Mouse (Mus musculus) heart, adult 8-10 months (tissue): Measurements from ENCODE around the gene Mmrn2. TPM values are rescaled to one million over a fixed set of nuclear protein-coding genes. Genes with fewer than 3 reads are reported as not detected.
"Not testable (repeated sequence)": the region's sequence is repeated elsewhere in the genome, so short reads cannot be mapped to it uniquely, and the experiment has no call there.

Experiments used
- DNase-seq: peaks from one replicate; pipeline ENCODE4 v3.0.0; 2022; ENCODE audit warnings: low spot score
- total RNA-seq, 4 experiments: library from RNA; stranded (reverse); gene quantifications; 2 replicates each; pipeline ENCODE4 v1.2.4; 2022

Gene Mmrn2
- total RNA-seq, 4 experiments from 2014 or later: 36.6 to 47.3 (median 43.5) TPM

DNA sequence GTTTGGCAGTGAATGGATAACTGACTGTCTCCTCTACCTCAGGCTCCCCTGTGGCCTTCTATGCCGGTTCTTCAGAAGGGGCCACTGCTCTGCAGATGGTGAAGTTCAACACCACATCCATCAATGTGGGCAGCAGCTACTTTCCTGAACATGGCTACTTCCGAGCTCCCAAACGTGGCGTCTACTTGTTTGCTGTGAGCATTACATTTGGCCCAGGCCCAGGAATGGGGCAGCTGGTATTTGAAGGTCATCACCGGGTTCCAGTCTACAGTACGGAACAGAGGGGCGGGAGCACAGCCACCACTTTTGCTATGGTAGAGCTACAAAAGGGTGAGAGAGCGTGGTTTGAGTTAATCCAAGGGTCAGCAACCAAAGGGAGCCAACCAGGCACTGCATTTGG, 27.6 kb downstream of the Mmrn2 start:
- DNase-seq: no peak

DNA sequence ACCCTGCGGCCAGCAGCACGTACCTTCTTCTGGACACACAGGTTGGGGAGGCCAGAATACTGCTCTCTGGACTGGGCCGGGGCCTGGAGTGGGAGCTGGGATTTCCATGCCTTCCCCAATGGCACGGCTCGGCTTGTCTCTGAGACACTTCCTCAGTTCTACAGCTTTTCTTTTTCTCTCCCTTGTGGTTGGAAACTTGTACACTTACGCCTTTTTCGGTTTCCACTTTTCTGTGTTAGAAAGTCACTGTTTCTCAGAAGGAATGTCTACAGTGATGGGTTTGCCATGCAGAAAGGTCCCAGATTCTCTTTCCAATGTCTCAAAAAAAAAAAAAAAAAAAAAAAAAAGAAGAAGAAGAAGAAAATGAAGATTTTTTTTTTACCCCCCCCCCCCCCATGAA, 28.2 kb downstream of the Mmrn2 start:
- no peak for DNase-seq

- no peak for DNase-seq
Measured at GRCm38 (mm10) chr14:34410716-34411115, 35.5 kb downstream of the Mmrn2 start.

GRCm38 (mm10) chr14:34412164-34412896, 37.1 kb downstream of the Mmrn2 start:
- no peak for DNase-seq

GRCm38 (mm10) chr14:34416946-34417345, 41.7 kb downstream of the Mmrn2 start:
- DNase-seq: not testable (repeated sequence)

GRCm38 (mm10) chr14:34417501-34417900, 42.2 kb downstream of the Mmrn2 start:
- DNase-seq: no peak

GRCm38 (mm10) chr14:34421078-34421477, 45.8 kb downstream of the Mmrn2 start:
- no peak for DNase-seq

DNA sequence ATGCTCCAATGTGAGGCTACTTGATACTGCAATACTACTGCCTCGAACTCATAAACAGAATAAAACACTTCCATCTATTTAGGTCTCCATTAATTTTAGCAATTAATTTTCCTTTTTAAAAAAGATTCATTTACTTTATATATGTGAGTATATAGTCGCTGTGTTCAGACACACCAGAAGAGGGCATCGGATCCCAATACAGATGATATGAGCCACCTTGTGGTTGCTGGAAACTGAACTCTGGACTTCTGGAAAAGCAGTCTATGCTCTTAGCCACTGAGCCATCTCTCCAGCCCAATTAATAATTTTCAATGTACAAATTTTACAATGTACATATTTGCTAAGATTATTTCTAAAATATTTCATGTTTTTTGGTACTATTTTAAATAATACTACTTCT, 53.0 kb downstream of the Mmrn2 start:
- no peak for DNase-seq

- no peak for DNase-seq
Measured at GRCm38 (mm10) chr14:34429069-34429468, 53.8 kb downstream of the Mmrn2 start.

DNA sequence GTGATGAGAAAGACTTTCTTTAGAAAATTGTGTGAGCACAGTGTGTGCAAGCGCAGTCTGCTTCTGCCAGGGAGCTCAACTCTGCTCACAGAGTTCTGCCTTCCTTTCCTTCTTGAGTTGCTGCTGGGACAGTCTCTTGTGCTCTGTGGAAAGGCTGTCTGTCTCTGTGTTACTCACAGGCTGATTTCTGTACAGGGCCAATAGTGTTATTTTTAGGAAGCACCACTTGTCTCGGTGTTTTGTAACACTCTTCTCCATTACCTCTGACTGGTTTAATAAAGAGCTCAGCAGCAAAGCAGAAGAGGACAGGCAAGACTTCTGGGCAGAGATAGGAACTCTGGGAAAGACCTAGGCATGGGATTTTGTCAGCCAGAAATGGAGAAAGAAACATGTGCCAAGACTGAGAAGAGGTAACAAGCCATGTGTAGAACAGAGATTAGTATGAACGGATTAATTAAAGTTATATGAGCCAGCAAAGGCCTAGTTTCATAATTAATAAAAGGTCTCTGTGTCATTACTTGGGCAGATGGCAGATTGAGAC, 65.3 kb downstream of the Mmrn2 start:
- DNase-seq: no peak

DNA sequence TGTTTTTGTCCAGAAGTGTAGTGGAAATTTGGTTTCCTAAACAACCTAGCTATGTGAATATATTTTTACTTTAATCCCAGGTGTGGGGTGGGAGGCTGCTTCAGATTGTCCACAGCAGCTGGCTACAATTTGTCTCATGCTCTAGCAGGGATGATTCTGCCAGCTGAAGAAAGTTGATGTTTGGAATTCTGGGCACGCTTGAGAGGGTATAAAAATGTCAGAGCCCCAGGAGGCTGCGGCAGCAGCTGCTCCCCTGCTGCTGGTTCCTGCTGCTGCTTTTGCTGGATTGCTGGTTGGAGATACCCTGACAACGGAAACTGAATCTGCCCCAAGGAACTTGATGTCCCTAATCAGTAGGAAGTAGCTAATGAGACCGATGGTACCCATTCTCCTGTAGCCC, 67.3 kb downstream of the Mmrn2 start:
- no peak for DNase-seq

DNA sequence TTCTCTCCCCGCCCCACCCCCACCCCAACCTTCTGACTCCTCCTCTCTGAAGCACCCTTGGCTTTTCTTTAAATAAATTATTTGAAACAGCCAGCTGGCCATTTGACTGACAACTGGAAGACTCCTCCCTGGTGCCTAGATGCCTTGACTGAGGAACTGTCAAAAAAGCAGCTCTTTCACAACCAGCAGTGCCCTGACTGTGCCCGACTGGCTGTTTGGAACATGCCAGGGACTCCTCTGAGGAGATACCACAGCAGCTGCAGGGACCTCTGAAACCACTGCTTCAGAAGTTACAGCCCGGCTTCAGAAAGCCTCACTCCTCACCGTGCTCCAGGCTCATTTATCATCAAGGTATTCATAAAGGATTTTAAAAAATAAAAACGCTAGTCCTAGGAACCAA, 69.1 kb downstream of the Mmrn2 start:
- DNase-seq: no peak

- no peak for DNase-seq
Measured at GRCm38 (mm10) chr14:34444924-34445323, 69.7 kb downstream of the Mmrn2 start.

DNA sequence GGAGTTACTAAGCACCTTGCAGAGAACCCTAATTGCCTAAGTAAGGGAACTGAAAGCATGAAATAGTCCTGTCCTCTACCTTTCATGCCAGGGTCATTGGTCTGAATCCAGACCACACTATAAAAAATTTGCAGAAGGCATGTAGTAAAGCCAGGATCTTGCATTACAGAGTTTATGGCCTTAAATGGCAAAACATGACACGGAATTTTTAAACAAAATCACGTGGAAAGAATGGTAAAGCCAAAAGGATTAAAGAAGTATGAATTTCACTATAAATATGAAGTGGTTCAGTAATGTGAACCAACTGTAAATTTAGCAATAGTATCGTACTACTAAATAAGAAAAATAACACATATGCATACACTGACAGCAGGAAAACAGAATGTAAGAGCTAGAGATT, 70.1 kb downstream of the Mmrn2 start:
- no peak for DNase-seq

GRCm38 (mm10) chr14:34446624-34447023, 71.4 kb downstream of the Mmrn2 start:
- no peak for DNase-seq

- no peak for DNase-seq
Measured at GRCm38 (mm10) chr14:34447659-34448058, 72.4 kb downstream of the Mmrn2 start.

DNA sequence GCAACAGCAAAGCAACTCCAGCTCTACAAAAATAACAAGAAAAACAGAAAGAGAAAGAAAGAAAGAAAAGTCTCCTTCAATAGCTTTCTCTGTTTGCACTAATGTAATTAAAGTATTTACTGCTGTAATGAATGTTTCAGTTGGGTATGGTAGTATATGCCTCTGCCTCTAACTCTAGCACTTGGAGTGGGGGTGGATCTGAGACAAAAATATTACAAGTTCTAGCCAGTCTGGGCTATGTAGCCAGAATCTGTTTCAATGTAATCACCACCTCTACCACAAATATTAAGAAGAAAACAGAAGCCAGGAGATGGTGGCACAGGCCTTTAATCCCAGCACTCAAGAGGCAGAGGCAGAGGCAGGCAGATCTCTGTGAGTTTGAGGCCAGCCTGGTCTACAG, 73.1 kb downstream of the Mmrn2 start:
- DNase-seq: no peak

DNA sequence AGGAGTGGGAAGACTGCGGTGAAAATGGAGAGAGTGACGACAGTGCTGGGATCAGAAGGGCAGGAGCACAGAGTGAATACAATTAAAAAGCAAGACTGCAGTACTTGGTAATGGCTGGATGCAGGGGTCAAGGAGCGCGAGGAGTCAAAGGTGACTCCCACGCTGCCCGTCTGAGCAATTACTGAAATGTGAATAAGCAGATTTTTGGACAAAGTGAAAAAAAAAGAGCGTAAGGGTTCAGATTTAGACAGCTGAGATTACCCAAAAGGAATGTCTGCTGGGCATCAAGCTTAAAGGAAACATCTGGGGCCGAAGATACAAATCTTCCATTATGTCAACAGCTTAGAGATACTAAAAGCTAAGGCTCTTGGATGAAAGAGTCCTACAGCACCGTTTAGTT, 74.5 kb downstream of the Mmrn2 start:
- DNase-seq: no peak

DNA sequence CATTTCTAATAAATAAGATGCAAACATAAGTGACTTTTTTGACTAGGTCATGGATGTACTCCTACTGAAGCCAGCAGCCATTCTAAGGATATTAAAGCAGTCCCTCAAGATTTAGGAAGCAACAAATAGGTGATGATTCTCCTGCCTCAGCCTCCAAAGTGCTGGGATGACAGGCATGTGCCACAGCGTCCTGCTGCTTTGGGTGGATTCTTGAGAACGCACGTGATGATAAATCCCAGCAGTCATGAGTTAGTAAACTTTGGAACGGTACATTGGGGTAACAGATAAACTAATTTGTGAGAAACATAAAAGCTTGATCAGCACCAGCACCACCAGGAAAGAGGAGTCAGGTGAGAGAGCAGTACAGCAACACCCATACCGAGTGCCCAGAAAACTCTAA, 75.2 kb downstream of the Mmrn2 start:
- DNase-seq: no peak

GRCm38 (mm10) chr14:34451872-34452271, 76.6 kb downstream of the Mmrn2 start:
- DNase-seq: no peak

- DNase-seq: no peak
Measured at GRCm38 (mm10) chr14:34453648-34454047, 78.4 kb downstream of the Mmrn2 start.
